Mouse (Mus musculus) erythroblast, embryonic 14.5 days (primary cell): ENCODE measurements around the gene Ncoa7.

Experiments
- GATA1 ChIP-seq: IDR thresholded peaks from 2 replicates; pipeline ENCODE4 v1.6.1; 2012; ENCODE audit warnings: low read length, inconsistent platforms, mixed read lengths
- TAL1 ChIP-seq: IDR thresholded peaks from 3 replicates; pipeline ENCODE4 v1.6.1; 2012; ENCODE audit warnings: low read length, inconsistent platforms, mixed read lengths

DNA sequence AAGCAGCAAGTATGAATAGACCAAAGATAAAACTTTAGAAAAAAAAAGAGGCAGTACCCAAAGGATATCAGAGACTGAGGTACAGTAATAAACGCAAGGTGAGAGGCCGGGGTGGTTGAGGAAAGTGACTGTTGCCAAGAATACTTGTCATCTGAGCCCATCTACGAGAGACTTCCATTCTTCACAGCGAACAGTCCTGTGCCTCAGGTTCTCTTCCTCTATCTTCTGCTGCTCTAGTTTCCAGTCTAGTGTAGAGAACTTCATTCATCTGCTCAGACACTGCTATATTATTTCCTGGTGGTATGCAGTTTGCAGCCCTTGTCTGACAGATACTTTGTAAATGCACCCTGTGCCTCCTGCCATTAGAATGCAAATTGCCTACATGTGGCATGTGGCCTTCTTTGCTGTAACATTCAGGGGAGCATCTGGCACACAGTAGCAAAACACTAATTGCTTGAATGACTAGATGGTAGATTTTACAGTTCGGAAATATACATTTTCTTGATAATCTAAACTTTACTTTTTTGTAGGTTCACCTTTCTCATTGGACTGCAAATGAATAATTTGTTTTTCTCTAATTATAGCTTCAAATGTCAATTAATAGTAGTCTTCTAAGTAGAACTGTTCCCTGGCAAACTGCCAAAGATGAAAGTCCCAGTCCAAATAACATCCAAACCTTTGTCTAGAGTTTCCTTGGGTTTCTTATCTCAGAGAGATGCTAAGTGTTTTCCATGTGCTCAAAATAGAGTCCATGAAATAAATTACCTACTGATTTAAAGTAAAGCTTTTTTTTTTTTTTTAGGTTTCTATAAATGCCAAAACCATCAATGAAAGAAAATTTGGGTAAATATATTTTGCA, 178.7 kb downstream of the Ncoa7 start:
- TF ChIP-seq GATA1 (no peak), TAL1 (no peak)
